Mouse (Mus musculus) cerebellum, adult 2 months (tissue): ENCODE results near the gene Ifnab. TPM values are rescaled to one million over a fixed set of nuclear protein-coding genes. Genes with fewer than 3 reads are reported as not detected.

Experiments used
- DNase-seq, 2 experiments: peaks; one replicate each; pipeline ENCODE4 v3.0.0; 2021
- H3K27ac ChIP-seq: fragments of 200-500 bp; 2 replicates; pipeline ENCODE4 v1.5.1; 2012; ENCODE audit warnings: low read length, control low read depth, inconsistent platforms; ENCODE audit not compliant: insufficient read depth
- H3K27me3 ChIP-seq: fragments of 200-500 bp; 2 replicates; pipeline ENCODE4 v1.6.1; 2012; ENCODE audit warnings: inconsistent platforms, mild to moderate bottlenecking, low read length, moderate library complexity; ENCODE audit not compliant: control insufficient read depth, insufficient read depth
- H3K4me1 ChIP-seq: fragments of 200-500 bp; 2 replicates; pipeline ENCODE4 v1.6.1; 2011; ENCODE audit warnings: low read length; ENCODE audit not compliant: control insufficient read depth, insufficient read depth
- H3K4me3 ChIP-seq: fragments of 200-500 bp; replicated peaks from 2 replicates; pipeline ENCODE3; 2011; ENCODE audit warnings: mild to moderate bottlenecking, low read depth, low read length, control low read depth; ENCODE audit not compliant: insufficient read depth
- CTCF ChIP-seq: fragments of 200-500 bp; IDR thresholded peaks from 2 replicates; pipeline ENCODE4 v1.5.1; 2011; ENCODE audit warnings: low read depth, mild to moderate bottlenecking, control low read depth, low read length, moderate library complexity, borderline replicate concordance; ENCODE audit not compliant: insufficient read depth
- POLR2A ChIP-seq: fragments of 200-500 bp; IDR thresholded peaks from 2 replicates; pipeline ENCODE4 v1.6.1; 2011; ENCODE audit warnings: low read length, control low read depth, borderline replicate concordance; ENCODE audit not compliant: insufficient read depth
- WGBS: fragments of 180-500 bp; shearing (Covaris S2); methylation state at CpG from one replicate; pipeline ENCODE4 v1.1.7; 2018; 5-methylcytosine and 5-hydroxymethylcytosine counted together
- polyA plus RNA-seq: library from polyadenylated mRNA; depleted of rRNA; stranded (reverse); fragments of >200 nt; gene quantifications from 2 replicates; pipeline ENCODE4 v1.2.3, GENCODE M21; 2012; rRNA removed

Ifnab gene
- polyA plus RNA-seq: not detected in 2 replicates

DNA sequence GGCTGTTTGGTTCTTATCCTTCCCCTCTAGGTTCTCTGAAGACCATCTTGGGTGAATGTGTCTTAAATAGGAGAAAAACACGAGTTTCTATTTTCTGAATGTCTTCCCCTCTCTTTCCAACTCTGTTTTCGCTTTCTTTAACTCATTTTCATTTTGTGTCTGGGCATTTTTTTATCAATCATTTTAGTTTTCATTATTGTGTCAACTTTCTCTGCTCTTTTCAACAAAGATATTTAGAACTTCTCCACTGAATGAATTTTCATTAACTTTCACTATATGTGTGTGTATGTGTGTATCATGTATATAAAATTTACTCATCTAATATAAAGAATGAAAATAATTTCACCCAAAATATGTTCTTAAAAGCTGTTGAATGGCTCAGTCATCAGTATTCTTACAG lies at the start of gene Ifnab:
Ifnab (minus strand) TSS at position 101 of the 400 bp plus-strand sequence.
- no peaks in the 10 kb centered on the region; the same call in 1 of the 2 replicates for H3K27me3 ChIP-seq
- TF ChIP-seq CTCF (no peak), POLR2A (no peak)
- H3K4me3 ChIP-seq: no peak within 1 kb of the TSS
- no peaks in the 10 kb centered on the region for H3K4me1 ChIP-seq
- WGBS: 73% methylated on average over 2 of the region's 2 CpGs
- no peak within 1 kb of the TSS for H3K27ac ChIP-seq
- no peak for DNase-seq

DNA sequence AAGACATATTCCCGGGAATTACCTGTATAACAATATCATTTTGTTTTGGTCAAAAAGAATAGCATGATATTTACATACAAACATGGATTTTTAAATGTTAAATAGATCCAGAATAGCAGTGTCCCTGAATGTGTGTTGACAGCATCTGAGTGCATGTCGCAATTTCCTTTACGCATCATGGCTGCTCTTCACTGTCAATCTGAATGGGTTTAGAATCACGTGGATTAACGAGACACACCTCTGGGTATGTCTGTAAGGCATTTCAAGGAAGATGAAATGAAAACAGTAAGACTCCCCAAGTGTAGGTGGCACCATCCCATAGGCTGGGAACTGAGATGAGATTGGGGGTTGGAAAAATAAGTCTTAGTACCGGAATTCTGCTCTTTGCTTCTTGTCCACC lies 47.9 kb upstream of the Ifnab start:
- 87% methylated on average over 6 of the region's 6 CpGs for WGBS
- Histone ChIP-seq H3K4me3 (no peak overlapping the region), H3K4me1 (no peaks in the 10 kb centered on the region), H3K27ac (no peak overlapping the region), H3K27me3 (no peaks in the 10 kb centered on the region)
- DNase-seq: no peak
- TF ChIP-seq CTCF (no peak), POLR2A (no peak)

DNA sequence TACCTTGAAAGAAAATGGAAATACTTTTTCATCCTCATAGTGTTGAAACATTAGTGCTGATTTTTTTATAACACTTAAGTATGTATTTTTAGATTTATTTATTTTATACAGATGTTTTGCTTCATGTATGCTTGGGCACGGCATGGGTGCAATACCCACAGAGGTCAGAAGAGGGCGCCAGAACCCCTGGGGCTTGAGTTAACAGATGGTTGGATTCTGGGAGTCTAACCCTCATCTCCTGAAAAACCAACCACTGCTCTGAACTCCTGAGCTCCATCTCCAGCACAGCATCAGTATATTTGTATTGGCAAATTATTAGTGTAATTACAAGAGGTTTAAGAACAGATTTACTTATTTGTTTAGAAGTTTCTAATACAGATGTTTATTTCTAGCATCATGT lies 47.3 kb upstream of the Ifnab start:
- H3K4me1 ChIP-seq: no peaks in the 10 kb centered on the region
- WGBS: 5% methylated on average over 2 of the region's 2 CpGs
- H3K4me3 ChIP-seq: no peak overlapping the region
- TF ChIP-seq POLR2A: no peak
- peak; percentile 81 for TF ChIP-seq CTCF
- no peak overlapping the region for H3K27ac ChIP-seq
- peak in 1 of 2 experiments; percentile 64 for DNase-seq
- no peaks in the 10 kb centered on the region for H3K27me3 ChIP-seq

DNA sequence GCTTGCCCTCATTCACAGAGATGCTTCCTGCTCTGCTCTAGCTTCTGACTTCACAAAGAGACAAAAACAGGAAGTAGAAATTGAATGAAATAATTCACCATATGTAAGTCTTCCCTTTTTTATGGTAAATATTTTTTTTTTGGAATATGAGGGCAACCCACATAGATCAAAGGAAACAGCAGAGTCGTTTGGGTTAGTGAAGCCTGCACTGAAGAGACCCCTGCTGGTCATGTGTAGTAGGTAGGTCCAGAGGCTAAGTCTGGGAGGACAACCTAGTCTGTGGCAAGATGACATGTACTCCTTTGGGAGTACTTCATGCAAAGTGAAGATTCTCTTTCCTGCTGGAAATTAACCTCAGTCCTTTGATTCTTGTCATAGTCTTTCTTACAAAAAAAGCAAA lies 36.2 kb upstream of the Ifnab start:
- no peak overlapping the region for H3K27ac ChIP-seq
- no peak for TF ChIP-seq POLR2A
- TF ChIP-seq CTCF: peak; percentile 45; the same call in 1 of the 2 replicates
- H3K4me3 ChIP-seq: no peak overlapping the region
- no peak for DNase-seq
- no peaks in the 10 kb centered on the region for H3K4me1 ChIP-seq
- 2% methylated on average over 1 of the region's 1 CpGs for WGBS
- H3K27me3 ChIP-seq: no peaks in the 10 kb centered on the region

DNA sequence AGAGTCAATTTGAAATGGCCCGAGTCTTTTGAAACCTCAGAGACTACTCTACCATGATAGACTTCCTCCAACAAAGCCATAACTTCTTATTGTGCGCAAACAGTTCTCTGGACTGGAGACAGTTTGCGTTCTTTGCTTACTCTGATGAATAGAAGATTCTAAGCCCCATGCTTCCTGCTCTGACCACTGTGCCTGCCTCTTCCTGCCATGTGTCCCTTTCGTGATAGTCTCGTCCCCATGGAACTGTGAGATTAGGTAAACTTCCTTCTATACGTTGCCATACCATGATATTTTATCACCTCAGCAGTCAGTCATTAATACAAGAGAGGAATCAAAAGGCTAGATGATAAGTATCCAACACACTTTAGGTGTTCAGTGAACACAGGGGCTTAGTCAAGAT lies 35.6 kb upstream of the Ifnab start:
- no peaks in the 10 kb centered on the region for H3K27me3 ChIP-seq
- H3K4me1 ChIP-seq: no peaks in the 10 kb centered on the region
- TF ChIP-seq CTCF (no peak), POLR2A (no peak)
- DNase-seq: no peak
- WGBS: 88% methylated on average over 6 of the region's 6 CpGs
- H3K4me3 ChIP-seq: no peak overlapping the region
- no peak overlapping the region for H3K27ac ChIP-seq

DNA sequence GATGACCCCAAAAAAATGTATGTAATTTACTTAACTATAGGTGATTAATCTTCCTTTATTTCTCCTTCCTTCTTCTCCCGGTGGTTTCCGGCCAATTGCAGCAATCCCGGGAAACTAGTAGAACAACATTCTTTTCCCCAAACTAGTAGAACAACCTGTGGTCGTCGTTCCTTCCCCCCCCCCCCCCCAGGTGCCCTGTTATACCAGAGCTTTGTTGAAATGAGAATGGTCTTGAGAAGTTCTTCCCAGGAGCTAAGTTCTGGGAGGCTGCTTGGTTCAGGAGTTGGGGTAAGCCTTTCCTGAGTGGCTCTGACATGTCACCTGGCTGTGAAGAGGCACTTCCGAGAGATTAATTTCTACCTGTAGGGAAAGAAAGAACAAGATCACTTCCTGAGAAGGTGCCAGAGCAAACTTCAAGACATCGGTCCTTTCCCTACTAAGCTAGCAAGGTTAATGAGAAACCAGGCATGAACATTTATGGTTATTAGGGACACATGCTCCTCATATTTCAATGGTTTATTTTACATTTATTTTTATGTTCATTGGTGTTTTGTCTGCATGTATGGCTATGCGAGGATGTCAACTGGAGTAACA lies 32.4 kb upstream of the Ifnab start:
- Histone ChIP-seq H3K4me1 (no peaks in the 10 kb centered on the region), H3K27ac (no peak overlapping the region), H3K27me3 (no peaks in the 10 kb centered on the region), H3K4me3 (no peak overlapping the region)
- TF ChIP-seq POLR2A: no peak
- no peak for TF ChIP-seq CTCF
- WGBS: 69% methylated on average over 8 of the region's 8 CpGs
- no peak for DNase-seq

DNA sequence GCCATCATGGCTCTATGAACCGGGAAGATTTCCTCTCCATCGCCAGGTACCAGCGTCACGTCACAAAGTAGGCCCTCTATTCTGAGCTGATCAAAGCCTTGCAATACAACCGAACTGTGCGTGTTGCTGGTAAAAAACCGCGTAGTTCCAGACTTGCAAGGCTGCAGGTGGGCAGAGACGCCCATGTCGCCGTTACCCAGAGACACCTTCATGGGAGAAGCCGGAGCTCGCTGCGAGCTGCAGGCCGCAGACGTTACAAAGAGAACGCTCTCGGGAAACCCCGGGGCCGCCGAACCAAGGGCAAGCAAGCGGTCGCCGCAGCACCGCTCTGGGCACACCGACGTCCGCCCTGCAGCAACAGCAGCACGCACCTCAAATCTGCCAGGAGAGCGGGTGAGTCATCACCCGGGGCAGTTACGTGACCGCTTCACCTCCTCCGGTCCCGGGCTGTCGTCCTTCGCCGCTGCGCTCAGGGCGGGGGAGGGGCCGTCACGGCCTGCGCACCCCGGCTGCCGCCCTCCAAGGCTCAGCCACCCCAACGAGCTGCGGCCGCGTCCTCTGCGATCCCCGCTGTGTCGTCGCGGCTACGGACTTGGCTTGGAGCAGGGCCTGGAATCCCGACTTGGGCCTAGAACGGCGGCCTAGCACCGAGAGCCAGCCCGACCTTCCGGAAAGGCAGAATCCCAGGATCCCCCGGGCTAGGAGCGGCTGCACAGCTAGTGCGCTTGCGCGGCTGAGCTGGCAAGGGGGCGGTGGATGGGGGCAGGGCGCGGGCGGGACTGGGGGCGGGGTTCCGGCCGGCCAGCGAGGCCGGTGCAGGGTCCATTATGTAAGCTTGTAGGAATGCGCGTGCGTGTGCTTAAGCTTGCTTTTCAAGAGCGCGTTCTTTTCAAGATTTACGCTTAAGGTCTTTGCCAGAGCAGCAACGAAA lies 30.9 kb upstream of the Ifnab start, which contains the start of the genes Gm26566 and Klhl9:
Gm26566 (plus strand) TSS at position 15 of the 931 bp plus-strand sequence.
Klhl9 (minus strand) TSS at position 675 of the 931 bp plus-strand sequence.
- Histone ChIP-seq H3K27me3 (no peaks in the 10 kb centered on the region), H3K4me1 (no peaks in the 10 kb centered on the region), H3K27ac (peak within 1 kb of the TSS; percentile 100), H3K4me3 (peak within 1 kb of the TSS; percentile 98)
- no peak for TF ChIP-seq CTCF
- peak; percentile 90 for TF ChIP-seq POLR2A
- WGBS: under 1% methylated on average over 82 of the region's 82 CpGs
- DNase-seq: peak; percentile 95 to 96

DNA sequence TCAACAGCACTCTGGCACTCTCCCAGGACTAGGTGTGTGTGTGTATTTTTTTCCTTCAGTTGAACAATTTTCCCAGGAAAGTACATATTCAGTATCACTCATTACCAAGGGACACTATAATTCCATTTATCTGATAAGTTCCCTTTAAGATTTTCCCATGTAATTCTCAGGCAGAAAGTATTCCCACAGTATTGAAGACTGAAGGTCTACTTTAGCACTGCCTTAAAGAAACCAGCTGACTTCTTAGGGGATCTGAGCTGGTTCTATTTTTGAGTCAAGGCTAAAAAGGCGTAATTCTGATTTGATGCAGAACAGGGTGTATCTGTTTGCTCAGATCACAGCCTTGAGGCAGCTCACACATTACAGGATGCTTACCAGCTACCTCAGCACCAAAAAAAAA lies 27.6 kb upstream of the Ifnab start:
- H3K4me1 ChIP-seq: no peaks in the 10 kb centered on the region; the same call in 1 of the 2 replicates
- peak overlapping the region; percentile 26 for H3K4me3 ChIP-seq
- no peak for TF ChIP-seq CTCF
- no peak for TF ChIP-seq POLR2A
- 3% methylated on average over 1 of the region's 1 CpGs for WGBS
- DNase-seq: no peak
- H3K27me3 ChIP-seq: no peaks in the 10 kb centered on the region
- no peak overlapping the region for H3K27ac ChIP-seq

DNA sequence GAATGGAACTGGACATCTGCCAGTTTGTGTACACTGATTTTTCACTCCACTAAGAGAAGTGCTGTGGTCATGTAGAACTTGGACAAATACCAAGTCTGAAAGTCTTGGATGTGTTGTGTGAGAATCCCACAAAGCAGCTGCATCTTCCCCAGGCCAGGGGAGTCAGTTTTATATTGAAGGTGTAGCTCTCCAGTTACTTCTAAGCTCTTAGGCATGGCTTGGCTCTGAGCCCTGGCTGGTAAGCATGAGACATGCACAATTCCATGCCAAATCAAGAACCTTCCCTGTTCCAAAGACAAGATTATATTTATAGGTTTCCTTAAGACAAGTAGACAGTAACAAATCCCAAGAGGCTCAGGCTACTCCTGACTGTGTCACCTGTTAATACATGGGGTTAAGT lies 23.9 kb upstream of the Ifnab start:
- TF ChIP-seq CTCF (no peak), POLR2A (no peak)

More for the DNA sequence above, 23.9 kb upstream of the Ifnab start:
- Histone ChIP-seq H3K27me3 (no peaks in the 10 kb centered on the region), H3K27ac (no peak overlapping the region), H3K4me1 (no peaks in the 10 kb centered on the region; the same call in 1 of the 2 replicates), H3K4me3 (no peak overlapping the region)
- peak; percentile 25 to 26 for DNase-seq
